Mouse (Mus musculus): ENCODE measurements around the gene Coa7.
"Not testable (repeated sequence)": the region's sequence is repeated elsewhere in the genome, so short reads cannot be mapped to it uniquely, and the experiment has no call there.

The Coa7 gene

DNA sequence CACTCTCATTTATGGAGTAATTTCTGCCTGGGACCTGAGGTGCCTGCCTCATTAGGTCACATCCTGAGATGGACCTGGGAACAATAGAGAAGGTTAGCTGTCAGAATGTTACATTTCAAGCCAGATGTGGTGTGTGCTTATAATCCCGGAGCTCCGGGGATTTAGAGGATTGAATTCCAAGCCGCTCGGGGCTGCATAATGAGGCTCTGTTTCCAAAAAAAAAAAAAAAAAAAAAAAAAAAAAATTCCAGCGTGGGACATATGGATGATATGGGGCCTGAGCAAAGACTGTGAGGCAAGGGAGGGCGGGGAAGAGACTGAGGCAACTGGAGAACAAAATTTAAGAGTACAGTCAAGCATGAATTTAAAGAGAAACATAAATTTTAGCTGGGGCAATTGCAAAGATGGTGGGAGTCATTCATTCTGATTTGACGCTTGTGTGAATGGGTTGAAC lies 16.7 kb downstream of the Coa7 start:
- DNase-seq = no peak

DNA sequence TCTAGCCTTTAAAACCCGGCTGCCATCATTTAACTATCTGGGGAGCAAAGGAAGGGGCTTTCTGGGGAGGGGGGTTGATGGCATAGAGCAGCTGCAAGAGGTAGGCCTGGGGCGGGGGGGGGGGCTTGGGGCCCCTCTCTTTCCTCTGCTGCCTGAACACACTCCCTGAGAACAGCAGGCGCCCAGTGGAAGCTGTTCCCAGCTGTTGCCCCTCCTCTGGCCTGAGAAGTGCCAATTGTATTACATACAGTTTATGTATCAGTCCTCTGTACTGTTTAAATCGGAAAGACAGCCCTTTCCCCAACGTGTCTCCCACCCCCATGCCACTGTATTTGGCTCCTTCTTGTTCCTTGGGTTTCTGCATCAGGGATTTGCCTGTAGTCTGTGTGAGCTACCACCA lies 17.9 kb downstream of the Coa7 start:
- no peak for DNase-seq

DNA sequence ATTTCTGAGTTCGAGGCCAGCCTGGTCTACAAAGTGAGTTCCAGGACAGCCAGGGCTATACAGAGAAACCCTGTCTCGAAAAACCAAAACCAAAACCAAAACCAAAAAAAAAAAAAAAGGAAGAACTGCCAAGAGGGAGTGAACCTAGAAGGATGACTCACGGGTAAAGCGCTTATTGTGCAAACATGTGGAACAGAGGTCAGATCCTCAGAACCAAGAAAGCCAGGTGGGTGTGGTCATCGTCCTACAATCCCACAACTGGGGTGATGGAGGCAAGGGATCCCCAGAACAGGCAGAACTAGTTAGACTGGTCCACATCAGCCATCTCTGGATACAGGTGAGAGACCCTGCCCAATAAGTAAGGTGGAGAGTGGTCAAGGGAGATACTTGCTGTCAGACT lies 19.2 kb downstream of the Coa7 start:
- DNase-seq = no peak

DNA sequence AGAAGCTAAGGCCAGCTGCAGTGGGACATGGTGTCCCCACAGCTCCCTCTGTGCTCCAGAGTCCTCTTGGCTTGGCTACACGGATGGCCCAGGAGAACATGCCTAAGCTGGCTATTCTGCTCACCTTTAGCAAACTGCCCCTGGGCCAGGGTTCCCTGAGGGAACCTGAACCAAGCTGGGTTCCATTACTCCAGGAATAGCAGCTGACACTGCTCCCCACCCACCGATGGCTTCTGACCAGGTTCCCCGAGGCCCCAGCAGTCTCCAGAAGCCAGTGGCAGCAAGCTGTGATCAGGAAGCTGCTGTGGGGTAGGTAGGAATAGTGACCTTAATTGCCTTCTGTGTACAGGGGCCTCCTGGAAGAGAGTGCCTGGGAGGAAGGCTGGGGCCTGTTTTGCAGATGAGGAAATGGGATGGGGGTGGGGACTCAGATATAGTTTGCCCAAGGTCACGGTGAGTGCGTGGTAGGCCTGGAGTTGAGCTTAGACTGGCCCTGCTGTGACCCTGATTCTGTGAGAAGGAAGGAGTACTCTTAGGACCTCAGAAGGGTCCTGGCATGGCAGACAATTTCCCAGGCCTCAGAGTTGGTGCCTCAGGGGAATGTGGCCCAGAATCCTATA lies 20.4 kb downstream of the Coa7 start:
- no peak for DNase-seq

DNA sequence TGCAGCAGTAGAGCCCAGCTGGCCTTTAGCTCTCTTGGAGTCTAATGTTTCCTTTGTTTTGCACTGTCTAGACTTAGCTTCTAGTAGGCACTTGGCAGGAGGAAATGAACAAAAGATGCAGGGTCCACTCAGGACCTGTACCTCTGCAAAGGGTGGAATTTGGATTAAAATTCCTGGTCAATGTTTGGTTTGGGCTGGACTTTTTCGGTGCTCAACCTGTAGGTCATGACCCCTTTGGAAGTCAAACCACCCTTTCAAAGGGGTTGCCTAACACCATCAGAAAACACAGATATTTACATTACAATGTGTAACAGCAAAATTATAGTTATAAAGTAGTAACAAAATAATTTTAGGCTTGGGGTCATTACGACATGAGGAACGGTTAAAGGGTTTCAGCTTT lies 21.1 kb downstream of the Coa7 start:
- DNase-seq = no peak

DNA sequence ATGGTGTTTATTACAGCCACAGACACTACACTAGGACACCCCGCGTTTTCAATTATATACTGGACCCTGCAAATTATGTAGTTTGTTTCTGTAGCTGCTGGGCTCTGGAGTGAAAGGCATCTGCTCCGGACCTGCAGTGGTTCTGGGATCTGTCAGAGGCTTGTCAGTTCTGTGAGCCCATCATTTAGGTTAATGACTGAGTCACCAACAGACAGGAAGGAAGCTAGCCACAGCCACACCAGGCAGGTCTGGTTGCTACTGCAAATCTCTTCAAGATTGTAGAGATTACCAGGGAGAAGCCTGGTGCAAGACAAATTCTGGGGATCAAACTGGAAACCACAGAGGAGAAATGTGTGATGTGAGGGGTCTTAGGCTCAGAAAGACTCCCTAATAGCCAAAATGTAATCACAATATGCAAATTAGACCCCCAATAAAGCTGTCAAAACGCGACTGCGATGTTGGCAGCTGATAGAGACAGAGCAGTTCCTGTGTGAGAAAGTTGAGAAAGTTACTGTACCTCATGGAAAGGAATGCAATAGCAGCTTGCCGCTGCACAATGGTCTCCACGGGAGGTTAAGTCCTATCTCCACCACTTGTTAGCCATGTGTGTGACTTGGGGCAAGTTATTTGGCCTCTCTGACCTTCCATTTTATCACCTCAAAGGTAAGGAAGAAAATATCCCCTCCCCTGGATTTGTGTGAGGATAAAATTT lies 22.1 kb downstream of the Coa7 start:
- DNase-seq = no peak

DNA sequence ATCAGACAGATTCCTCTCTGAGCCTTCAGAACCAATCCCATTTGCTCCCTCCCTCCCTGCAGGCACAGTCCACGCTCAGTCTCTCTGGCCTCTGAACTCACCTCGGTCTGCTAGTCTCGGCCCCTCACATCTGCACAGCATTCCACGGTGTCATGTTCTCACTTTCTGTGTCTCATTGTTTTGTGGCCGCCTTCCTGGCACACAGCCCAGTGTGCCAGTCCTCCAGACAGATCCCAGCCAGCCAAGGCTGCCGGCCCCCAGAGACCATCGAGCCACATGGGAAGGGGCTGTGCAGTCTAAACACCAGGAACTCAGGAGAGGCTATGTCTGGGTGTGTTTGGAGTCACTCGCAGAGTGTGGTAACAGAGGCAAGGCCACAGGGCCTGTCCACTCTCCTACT lies 22.9 kb downstream of the Coa7 start:
- DNase-seq = peak; percentile 34 to 66

DNA sequence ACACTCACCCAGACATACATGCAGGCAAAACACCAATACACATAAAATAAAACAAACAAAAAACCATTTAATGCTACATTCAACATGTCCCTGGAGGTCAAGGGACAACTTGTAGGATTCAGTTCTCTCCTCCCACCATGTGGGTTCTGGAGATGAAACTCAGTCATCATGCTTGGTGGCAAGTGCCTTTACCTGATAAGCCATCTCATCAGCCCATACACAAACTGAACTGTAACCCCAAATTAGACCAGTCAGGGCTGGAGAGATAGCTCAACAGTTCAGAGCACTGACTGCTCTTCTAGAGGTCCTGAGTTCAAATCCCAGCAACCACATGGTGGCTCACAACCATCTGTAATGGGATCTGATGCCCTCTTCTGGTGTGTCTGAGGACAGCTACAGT lies 25.7 kb downstream of the Coa7 start:
- DNase-seq = not testable (repeated sequence)

DNA sequence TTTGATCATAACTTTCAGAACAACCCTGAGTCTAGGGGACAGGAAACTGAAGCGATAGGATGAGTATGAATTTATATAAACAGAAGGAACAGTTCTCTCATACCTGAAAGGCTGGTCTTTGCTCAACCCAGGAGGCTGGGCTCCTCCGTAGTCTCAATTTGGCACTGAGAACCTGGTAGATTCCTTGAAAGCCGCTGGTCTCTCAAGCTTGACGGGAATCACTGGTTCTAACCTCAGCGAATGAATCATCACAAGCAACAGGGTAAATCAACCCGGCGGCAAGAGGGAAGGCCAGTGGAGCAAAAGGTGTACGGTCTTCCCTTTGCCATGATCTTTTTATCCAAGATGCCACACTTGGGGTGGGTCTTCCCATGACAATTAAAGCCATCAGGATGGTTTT lies 29.5 kb downstream of the Coa7 start:
- peak; percentile 13 to 46 for DNase-seq

DNA sequence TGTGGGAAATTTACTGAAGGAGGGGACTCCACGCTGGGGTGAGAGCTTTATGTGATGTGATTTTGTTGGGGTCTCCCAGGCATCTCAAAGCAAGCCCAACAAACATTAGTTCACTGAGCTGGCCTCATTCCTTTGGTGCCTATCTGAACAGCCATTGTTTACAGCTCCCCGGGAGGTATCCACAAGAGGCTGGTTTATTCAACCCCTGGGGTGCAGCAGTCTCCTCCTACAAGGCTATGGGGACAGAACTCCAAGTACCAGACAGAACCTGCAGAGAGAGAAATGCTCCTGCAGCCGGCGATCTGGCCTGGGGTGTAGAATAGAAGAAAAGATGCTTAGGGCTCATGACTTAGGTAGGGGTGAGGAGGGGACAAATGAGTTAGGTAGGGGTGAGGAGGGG lies 30.6 kb downstream of the Coa7 start:
- no peak for DNase-seq

DNA sequence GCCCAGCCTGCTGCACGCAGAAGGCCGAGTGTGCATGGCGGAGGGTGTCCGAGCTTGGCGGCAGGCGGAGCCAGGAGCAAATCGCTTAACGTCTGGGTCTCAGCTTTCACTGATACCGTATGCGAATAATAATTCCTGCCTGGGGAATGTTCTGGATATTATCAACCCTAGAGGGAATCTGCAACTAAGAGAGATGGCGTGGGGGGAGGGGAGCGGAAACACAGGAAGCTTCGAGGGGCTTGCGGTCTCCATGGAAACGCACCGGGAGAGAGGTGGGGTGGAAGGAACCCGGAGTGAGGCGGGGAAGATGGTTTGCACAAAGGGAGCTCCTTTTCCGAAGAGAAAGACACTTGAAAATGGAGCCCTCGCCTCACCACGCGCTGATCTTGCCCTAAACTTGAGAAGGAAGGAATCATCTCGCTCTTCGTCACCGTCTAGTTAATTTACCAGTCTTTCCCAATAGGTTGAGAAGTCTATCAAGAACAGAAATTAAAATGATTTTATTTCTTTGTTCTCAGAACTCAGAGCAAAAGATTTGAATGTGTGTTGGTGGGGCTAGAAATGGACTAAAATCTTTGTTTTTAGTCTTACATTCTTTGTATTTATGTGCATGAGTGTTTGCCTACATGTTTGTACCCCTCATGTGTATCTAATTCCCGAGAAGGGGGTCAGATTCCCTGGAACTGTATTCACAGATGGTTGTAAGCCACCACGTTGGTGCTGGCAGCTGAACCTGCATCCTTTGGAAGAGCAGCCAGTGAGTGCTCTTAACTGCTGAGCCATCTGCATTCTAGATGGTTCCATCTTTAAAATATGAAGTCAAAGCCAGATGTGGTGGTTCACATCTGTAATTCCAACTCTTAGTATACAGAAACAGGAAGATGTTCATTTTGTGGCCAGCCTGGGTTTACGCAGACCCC lies 32.5 kb downstream of the Coa7 start:
- peak; percentile 63 to 73 for DNase-seq

DNA sequence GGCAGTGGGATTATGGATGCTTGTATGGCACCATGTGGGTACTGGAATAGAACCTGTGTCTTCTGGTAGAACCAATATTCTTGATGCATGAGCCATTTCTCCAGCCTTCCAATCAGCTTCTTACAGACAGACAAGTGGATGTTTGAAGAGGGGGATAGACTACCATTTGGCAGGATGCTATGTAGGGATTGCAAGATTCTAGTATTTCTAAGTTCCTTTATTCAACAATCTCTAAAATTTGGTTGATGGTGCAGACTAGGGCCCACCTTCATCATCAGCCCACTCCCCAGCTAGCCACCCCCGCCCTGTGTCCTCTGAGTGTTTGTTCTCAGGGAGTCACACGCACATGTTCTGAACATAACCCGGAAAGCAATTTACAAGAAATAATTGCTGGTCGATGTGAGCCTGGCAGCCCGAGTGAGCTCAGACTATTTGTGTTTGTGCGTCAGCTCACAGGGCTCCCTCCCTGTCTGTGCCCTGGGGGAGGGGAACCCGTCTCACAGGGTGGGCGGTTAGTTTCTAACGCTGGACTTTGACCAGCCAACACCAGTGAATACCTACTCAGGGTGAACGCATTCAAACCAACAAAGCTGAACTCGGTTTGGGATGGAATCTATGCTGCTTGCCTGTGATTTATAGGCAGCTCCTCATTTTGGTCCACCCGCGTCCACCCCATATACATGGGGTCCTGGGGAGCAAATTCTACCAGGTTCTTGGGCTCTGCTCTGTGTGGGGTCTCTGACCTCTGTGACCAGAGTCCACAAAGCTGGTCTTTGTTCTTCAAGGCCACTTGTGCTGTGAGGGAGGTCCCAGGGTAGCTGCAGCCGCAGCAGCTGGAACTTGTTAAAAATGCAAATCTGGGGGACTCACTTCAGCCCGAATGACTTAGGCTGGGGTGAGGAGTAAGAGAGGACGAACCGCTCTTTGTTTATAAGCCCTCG lies 34.7 kb downstream of the Coa7 start:
- DNase-seq = peak; percentile 60 to 84

DNA sequence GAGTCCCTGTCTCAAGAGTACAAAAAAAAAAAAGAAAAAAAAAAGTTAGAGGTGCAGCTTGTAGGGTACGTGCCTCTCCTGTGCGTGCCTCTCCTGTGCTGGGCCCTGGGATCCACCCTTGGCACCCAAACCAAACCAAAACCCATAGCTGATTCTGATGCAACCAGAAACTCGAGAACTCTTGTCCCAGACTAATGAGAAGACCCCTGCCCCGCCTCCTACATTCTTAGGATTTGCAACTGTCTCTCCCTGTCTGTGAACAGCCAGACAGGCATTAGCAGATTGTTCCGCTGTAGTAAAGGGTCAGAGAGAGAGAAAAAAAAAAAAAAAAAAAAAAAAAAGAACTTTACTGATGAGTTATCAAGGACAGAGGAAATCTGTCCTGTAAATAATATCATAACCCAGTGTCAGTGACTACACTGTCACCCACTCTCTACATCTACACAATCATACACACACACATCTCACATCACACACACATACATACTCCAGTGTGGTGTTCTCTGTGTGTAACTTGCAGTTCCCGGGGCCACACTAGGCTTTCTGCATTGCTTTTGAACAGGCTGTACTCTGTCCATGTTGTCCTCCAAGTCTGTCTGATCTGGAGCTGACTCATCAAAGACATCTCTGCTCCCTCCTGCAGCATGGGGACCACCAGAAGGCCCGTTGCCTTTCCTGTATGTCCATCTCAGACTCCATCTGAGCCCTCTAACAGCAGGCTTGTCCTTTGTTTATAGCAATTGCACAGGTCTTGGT lies 35.6 kb downstream of the Coa7 start:
- DNase-seq = no peak

DNA sequence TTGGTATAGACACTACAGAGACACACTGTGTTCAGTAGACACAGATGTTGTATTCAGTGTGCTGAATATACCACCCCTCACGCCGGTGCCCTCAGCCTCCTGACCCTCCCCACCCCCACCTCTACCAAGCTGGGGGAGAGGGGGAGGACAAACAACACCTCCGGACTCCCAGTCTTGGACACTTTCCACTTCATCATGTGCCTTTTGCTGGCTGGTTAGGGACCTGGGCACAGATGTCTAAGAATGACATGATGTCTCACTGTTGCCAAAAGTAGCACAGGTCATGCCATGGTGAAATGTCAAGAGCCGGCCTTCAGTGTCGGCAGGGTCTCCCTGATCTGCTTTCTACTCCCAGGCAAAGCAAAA lies 36.2 kb downstream of the Coa7 start:
- DNase-seq = peak in 1 of 2 experiments; percentile 50

DNA sequence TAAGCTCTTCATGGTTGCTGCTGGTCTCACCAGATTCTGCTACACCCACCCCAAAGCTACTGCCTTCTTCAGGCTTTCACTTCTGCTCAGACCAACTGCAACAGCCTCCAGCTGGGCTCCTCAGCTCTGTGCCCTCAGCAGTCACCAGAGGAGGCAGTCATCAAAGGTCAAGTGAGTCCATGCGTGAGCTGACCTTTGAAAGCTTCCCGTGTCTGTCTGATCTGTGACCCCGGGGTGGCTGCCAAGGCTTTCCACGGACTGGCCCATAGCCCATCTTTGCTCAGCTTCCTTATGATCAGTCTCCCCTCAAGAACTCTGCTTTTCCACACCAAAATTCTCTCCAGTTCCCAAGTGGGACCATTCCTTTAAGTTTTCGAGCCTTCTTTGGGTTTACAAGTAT lies 41.3 kb downstream of the Coa7 start:
- DNase-seq = peak; percentile 76 to 83

DNA sequence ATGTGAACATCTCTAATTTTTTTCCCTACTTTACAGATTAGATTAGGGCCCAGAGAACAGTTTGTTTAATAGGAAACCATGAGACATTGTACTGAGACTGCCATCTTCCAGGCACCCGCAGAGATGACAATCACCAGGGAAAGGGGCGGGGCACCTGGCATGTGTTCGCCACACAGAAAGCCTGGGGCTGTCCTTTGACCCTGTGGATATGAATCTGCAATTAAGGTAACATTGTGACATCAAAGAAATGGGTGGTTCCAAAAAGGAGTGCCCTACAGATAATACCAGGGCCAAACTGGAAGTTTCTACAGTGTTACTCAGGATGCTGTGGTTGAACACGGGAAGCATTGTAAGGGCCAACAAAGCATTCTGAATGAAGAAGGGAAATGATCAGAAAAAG lies 42.5 kb downstream of the Coa7 start:
- DNase-seq = no peak

DNA sequence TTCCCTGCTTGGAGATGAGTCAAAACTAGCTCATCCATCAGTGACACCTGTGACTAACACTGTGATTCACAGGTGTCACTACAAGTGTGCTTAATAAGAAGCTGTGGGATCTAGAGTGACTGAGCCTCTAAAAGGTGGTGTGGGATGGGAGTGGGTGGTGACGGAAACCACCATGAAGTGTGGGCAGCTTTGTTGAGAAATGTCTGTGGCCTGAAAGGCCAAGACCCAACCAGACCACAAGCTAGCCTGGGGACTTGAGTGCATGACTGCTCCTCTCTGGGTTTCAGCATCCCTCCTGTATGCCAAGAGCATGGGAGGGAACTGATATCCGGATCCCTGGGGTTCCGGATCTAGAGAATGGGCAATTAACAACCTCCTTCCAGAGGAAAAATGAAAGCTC lies 43.5 kb downstream of the Coa7 start:
- DNase-seq = no peak

DNA sequence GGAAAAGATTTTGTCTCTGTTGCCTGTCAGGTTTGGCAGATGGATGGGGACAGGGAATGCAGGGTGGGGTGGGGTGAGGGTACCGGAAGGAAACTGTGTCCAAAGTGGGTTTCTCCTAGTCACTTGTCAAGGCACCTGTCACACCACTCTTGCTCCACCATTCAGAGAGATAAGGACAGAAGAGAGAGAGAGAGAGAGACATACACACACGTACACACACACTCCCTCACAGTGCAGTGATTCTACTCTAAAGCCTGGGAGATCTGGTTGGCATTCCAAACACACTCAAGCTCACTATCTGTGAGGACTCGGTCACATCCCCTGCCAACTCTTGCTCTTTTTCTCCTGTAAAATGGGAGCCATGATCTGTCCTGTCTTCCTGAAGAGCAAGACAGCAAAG lies 44.2 kb downstream of the Coa7 start:
- DNase-seq = no peak

DNA sequence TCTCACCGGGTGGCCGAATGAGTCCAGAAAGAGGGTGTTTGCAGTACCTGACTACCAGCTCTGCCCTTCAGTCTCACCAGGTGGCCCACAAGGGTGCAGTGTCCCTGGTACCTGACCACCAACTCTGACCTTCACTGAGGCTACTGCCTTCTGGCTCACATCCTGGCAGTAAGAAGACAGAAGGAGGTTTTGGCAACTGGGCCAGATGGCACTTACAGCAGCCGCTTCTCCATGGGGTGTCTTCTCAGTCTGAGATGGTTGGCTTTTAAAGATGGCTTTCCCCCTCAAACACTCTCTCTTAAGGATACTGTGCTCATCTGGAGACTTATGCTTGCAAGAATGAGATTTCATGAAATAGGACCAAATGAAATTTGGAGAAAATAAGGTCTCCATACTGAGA lies 51.5 kb downstream of the Coa7 start:
- no peak for DNase-seq

DNA sequence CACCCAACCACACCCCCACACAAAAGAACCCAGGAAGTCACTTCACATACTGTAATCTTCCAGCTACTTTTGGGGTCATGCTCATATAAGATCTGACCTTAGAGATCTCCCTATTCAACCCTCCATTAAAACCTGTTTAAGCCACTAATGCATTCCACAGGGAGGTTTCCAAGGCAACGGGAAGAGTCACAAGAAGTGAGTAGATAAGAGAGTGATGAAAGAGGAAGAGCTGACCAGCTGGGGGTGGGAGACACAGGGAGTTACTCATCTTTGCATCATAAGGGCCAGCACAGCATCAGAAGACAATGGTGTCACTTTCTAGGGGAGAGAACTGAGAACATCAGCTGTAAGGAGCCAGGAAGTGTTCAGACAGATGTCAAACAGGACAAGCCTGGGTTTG lies 52.2 kb downstream of the Coa7 start:
- DNase-seq = no peak

DNA sequence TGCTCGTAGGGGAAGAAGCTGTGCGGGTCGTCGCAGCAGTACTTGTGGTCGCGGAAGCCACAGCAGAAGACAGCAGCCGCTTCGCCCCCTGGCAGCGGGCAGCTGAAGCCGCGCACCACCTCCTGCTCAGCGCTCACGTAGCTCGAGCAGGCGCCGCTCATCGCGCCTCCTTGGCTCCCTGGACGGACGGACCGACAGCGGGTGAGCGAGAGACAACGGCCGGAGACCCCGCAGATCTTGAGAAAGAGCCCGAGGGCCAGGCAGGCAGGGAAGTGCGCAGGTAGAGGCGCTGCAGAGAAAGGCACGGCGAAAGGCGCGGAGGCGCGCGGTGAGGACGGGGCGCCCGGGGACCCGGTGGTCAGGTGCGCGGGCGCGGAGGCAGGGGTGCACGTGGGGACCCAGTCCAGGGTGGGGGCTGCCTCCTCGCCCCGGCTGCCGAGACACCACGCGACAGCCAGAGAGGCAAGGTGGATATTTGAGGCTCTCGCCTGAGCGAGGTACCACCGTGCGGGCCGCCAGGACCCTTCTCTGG lies 55.3 kb downstream of the Coa7 start, which contains the start of gene Shisal2a:
Gene Shisal2a, minus strand, starts transcription at position 167 of the 532 bp plus-strand sequence.
- DNase-seq = peak in 1 of 2 experiments; percentile 42

All from kidney, postnatal 25 days (tissue).